Mouse (Mus musculus): ENCODE measurements at regions not wholly inside any gene's neighbourhood (a gene's known extent, or its start where the extent isn't known, plus 50 kb on each side); places are given as distances from the start of the nearest gene placed in this dataset.

DNA sequence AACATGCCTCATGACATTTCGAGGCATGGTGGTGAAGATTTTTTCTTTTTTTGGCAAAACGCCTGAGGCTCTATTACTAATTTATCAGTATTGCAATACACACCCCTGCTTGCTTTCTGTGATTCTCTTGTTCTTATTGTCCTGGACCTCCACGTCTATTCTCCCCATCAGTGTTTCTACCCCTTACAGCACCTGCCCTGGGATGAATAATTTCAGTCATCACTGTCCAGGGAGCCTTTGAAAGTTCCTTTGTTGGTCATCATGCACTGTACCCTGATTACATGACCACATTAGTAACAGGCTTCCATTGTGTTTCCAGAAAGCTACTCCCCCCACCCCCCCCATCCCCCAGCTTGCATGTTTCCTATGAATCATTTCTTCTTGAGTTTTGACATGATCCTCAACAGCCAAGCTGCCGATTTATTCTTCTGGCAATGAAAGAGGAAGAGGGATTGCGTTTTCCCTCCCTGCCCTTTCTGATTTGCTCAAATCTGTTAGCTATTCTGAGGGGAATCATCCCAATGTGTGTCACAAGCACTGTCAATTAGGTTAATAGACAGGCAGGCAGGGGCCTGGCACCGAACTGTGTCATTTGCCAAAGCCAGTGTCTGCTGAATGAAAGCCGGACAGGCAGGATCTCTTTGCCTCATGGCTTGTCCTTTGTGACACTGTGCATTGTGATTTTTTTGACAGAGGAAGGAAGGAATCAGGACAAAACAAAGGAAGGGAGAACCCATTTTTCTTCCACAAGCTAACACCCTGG, 493.4 kb upstream of the Nr5a2 start:
- no peak for TF ChIP-seq POLR2A (IDR thresholded peaks at IDR 0.05; ENCODE audit: extremely low read depth, insufficient read depth, low read length)
- no peak for TF ChIP-seq CTCF (IDR thresholded peaks at IDR 0.05; ENCODE audit: extremely low read depth, insufficient read depth, low read length)

Data from cortical plate, adult 2 months (tissue).